ENCODE assay signal across 24 mouse cellular contexts in the genomic region with DNA sequence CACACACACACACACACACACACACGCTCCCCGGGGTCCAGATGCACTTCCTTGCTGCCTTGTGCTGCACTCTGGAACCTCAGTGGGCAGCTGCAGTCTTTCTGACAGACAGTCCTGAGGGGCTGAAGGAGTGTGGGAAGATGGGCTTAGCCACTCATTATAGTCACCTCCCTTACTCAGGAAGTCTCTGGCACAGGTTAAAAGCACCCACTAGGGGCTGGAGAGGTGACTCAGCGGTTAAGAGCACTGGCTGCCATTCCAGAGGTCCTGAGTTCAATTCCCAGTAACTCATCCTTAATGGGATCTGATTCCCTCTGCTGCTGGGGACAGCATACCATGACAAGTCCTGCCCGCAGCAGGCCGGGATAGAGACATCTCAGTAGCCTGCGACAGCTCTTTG. TPM values are rescaled to one million over a fixed set of nuclear protein-coding genes. Genes with fewer than 3 reads are reported as not detected.
"Had no signal": no experiment of that assay in that cellular context is flagged by ENCODE, and none has a peak within 500 bp of the region (broad histone marks: within the 10 kb centered on the region; RNA-seq: fewer than 3 reads in every experiment).

No protein-coding gene starts in this region.

- H3K36me3 ChIP-seq: liver, embryonic 13.5 days; midbrain, embryonic 15.5 days; neural tube, embryonic 12.5 days; neural tube, embryonic 15.5 days; stomach, embryonic 15.5 days had no signal

- H3K9ac ChIP-seq: liver, embryonic 13.5 days; midbrain, embryonic 15.5 days; neural tube, embryonic 12.5 days; neural tube, embryonic 15.5 days; stomach, embryonic 15.5 days had no signal

- H3K9me3 ChIP-seq: liver, embryonic 13.5 days; midbrain, embryonic 15.5 days; neural tube, embryonic 12.5 days; neural tube, embryonic 15.5 days; stomach, embryonic 15.5 days had no signal

- ATAC-seq: midbrain, embryonic 15.5 days had no signal

- H3K4me2 ChIP-seq: liver, embryonic 13.5 days; midbrain, embryonic 11.5 days; midbrain, embryonic 15.5 days; neural tube, embryonic 12.5 days; neural tube, embryonic 15.5 days; stomach, embryonic 15.5 days had no signal

- H3K4me1 ChIP-seq: midbrain, embryonic 15.5 days; neural tube, embryonic 12.5 days; neural tube, embryonic 15.5 days; stomach, embryonic 15.5 days had no signal

- DNase-seq: kidney, adult 18-20 months; kidney, postnatal 25 days; layer of hippocampus, adult 9-11 months; liver, embryonic 13.5 days; lung, adult 2 months; lung, postnatal 14 days; lung, postnatal 4 days; right cerebral cortex, postnatal 25 days; spleen, adult 18-20 months; thymus, postnatal 25 days had no signal

- H3K27ac ChIP-seq: layer of hippocampus, adult 2 months; left cerebral cortex, adult 2 months; liver, embryonic 13.5 days; midbrain, embryonic 15.5 days; neural tube, embryonic 12.5 days; neural tube, embryonic 15.5 days; stomach, embryonic 15.5 days had no signal

- H3K4me3 ChIP-seq: layer of hippocampus, adult 2 months; left cerebral cortex, adult 2 months; liver, embryonic 13.5 days; midbrain, embryonic 15.5 days; neural tube, embryonic 12.5 days; neural tube, embryonic 15.5 days; stomach, embryonic 15.5 days had no signal

- H3K27me3 ChIP-seq: liver, embryonic 13.5 days; midbrain, embryonic 15.5 days; neural tube, embryonic 12.5 days; neural tube, embryonic 15.5 days; stomach, embryonic 15.5 days had no signal

RNA-seq across cellular contexts. Expression of a gene that starts 15.9 kb away (rescaled TPM):
- polyA plus RNA-seq: kidney, embryonic 14.5 days; large intestine, adult 2 months; limb, embryonic 11.5 days; liver, adult 2 months; liver, embryonic 16.5 days; lung, adult 2 months; lung, embryonic 16.5 days; midbrain, embryonic 11.5 days; midbrain, embryonic 15.5 days; neural tube, embryonic 12.5 days; neural tube, embryonic 15.5 days; stomach, embryonic 15.5 days; thymus, postnatal 0 days had no signal

RNA-seq across cellular contexts. Expression of a gene that starts 53.6 kb away (rescaled TPM):
- polyA plus RNA-seq: liver, adult 2 months; liver, embryonic 16.5 days had no signal
